Mouse (Mus musculus): ENCODE data around the gene Cplane1.
A peak's percentile ranks its signal among the peaks of the same experiment; 100 is the strongest.
"Not testable (repeated sequence)": the region's sequence is repeated elsewhere in the genome, so short reads cannot be mapped to it uniquely, and the experiment has no call there.

Gene Cplane1

DNA sequence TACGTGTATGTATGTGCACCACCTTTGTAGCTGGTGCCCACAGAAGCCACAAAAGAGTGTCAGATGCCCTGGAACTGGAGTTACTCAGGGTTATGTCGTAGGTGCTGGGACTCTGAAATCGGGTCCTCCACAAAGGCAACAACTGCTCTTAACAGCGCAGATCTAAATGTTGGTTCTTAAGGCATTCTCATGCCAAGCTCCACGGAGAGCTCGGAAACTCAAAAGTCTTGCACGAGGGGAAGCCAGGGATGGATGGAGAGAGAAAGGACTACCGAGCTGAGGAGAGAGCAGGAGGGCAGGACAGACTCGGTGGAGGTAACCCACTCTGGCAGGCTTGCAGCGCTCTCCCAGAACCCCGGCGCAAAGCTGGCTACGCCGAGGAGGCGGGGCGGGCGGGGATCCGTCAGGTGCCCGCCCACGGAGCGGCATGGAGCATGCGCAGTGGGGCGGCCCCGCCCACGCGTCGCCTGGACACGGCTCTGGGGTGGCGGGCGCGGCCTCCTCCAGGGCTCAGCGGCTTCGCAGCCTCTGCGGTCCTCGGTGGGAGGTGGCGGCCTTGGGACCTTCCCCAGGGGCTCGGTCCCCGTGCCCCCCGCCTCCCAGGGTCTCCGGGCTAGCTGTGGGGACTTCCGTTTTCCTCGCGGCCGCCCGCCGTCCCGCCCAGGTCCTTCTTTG lies at the start of gene Cplane1:
Gene Cplane1 (plus strand): TSS at position 516 of the 675 bp plus-strand sequence.
- peak; percentile 94 for DNase-seq (ENCODE audit: low spot score)

GRCm38 (mm10) chr15:8129281-8129680 lies 39.6 kb upstream of the Cplane1 start:
- no peak for DNase-seq (ENCODE audit: low spot score)

GRCm38 (mm10) chr15:8131268-8131667 lies 37.6 kb upstream of the Cplane1 start:
- DNase-seq (ENCODE audit: low spot score), result no peak

- no peak for DNase-seq (ENCODE audit: low spot score)
Observed at GRCm38 (mm10) chr15:8131761-8132160, 37.1 kb upstream of the Cplane1 start.

GRCm38 (mm10) chr15:8135606-8136005 lies 33.3 kb upstream of the Cplane1 start:
- DNase-seq (ENCODE audit: low spot score), result no peak

- no peak for DNase-seq (ENCODE audit: low spot score)
Observed at GRCm38 (mm10) chr15:8161841-8162240, 7.1 kb upstream of the Cplane1 start.

DNA sequence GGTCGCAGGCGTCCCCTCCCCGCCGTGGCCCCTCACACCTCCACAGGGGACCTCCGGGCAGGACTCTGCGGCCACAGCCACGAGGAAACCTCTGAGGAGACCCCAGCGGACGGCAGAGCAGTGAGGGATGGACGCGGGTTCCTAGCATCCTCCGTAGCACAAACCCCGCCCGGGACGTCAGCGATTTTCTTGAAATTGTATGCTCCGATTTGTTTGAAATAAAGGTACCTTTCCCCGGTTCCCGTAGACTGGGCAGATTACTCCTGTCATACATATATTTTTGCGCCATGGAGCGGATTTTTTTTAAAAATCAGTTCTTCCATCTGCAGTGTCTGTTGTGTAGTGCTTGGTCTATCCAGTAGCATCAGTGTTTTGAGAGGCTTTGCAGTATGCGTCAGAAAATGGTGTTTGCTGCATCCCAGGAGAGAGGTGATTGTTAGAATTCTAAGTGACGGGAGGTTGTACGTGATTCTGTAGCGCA lies 400 bp downstream of the Cplane1 start:
- no peak for DNase-seq (ENCODE audit: low spot score)

DNA sequence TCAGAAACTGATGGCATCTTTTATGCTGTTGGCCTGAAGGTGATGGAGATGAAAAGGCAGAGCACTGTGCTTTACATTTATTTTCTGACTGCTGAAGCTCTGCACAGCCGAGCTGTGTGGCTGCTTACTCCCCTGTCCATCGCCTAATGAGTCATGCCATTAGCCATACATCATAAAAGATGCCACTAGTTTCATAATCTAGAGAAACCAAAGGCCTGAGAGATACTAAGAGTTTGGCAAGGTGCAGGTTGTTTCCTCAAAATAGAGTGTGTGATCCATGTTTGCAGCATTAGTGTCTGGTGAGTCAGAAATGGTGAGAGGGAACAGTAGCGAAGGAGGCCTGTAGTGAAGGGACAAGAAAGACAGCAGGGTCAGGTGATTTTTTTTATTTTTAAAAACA lies 20.7 kb downstream of the Cplane1 start:
- DNase-seq (ENCODE audit: low spot score), result no peak

DNA sequence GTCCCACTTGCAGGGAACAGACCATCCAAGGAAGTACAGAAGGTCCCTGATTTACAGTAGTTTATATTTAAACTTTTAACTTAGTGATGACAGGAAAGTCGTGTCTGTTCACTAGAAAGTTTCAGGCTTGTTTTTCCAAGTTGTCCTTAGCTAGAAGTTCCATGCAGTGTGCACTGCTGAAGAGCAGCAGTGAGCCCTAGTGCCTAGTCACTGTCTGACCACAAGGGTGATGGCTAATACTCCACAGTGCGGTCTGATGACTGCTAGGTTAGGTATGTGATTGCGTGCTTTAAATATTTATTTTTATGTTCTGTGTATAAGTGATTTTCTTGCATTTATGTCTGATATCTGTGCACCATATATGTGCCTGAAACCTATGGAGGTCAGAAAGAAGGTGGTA lies 21.5 kb downstream of the Cplane1 start:
- DNase-seq (ENCODE audit: low spot score), result no peak

GRCm38 (mm10) chr15:8200317-8200716 lies 31.4 kb downstream of the Cplane1 start:
- DNase-seq (ENCODE audit: low spot score), result no peak

GRCm38 (mm10) chr15:8208362-8208761 lies 39.5 kb downstream of the Cplane1 start:
- no peak for DNase-seq (ENCODE audit: low spot score)

DNA sequence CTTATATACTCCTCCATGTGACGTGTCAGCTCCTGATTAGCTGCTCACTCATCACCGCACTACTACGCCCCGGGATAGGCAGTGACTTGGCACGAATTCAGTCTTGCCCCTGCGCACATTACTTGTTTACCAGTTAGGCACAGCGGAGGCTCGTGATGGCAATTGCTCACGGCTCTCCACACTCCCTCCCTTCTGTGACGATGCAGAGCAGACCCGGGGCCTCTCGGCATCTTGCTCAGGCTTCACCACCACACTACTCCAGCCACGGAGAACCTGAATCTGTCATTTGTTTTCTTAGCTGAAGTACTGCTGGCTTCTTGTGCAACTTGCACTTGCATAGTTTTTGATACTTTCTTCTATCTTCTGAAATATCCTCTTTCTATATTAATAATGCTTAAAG lies 45.9 kb downstream of the Cplane1 start:
- no peak for DNase-seq (ENCODE audit: low spot score)

DNA sequence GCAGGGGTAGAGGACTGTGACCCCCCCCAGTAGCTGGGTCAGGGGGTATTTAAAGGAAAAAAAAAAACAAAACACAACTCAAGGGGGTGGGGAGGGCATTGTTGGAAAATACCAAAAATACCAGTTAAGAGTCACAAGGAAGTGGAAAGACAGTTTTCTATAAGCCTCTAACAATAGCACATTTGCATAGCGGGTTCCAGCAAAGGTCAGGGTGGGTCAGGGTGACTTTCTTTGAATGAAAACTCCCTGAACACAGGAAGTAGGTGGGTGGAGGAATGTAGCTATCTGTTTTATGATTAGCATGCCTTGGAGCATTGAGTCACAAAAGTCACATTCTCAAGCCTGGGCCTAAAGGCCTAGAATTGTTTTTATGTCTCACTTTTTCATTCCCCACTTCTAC lies 65.3 kb downstream of the Cplane1 start:
- DNase-seq (ENCODE audit: low spot score), result not testable (repeated sequence)

GRCm38 (mm10) chr15:8265946-8266345 lies 97.0 kb downstream of the Cplane1 start:
- DNase-seq (ENCODE audit: low spot score), result no peak

DNA sequence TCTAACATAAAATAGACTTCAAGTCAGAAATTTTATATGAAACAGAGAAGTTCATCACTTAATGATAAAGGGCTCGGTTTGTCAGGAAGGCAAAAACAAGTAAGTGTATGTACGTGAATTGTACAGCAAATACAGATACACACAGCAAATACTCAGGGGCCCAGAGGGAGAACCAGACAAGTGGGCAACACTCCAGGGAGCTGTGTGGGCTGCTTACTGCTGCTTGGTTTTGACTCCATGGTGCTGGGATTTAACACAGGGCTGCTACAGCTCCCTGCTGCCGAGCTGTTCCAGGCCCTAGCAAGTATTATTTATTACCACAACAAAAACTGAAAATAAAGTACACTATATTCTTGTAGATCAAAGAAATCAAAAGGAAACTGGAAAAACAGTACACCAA lies 98.3 kb downstream of the Cplane1 start:
- DNase-seq (ENCODE audit: low spot score), result no peak

DNA sequence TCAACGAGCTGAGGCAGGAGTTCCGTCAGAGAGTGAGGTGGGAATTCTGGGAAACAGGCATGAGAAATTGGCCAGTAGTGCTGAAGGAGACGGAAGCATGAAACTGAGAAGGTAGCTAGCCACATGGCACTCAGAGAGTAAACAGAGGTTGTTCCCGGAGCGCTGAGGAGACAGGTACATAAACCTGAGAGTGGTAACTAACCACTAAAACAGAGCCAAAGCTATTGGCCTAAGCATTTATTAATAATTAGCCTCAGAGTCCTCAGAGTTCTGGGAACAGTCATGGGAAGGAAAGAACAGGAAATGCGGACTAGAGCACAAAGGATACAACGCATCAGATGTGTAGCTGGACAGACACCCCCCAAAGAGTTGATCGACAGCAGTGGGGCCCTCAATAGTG lies 99.3 kb downstream of the Cplane1 start:
- no peak for DNase-seq (ENCODE audit: low spot score)

- DNase-seq (ENCODE audit: low spot score), result no peak
Observed at GRCm38 (mm10) chr15:8271952-8272351, 103.0 kb downstream of the Cplane1 start.

DNA sequence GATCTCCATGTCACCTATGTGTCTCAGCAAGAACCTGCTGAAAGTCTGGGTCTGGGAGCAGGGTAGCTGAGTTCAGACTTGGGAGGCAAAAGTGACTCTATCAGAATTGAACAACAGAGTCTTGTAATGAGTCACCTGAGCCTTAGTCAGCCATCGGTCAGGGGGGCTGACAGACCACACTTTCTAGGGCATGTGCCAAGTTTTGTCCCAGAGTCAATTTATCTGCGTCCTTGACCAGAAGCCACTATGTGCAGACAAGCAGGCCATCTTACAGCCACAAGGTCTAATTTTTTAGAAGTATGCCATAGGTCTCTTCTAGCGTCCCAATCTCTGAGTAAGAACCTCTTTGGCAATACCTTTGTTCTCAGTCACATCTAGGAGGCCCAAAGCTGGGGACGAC lies 109.0 kb downstream of the Cplane1 start:
- DNase-seq (ENCODE audit: low spot score), result not testable (repeated sequence)

DNA sequence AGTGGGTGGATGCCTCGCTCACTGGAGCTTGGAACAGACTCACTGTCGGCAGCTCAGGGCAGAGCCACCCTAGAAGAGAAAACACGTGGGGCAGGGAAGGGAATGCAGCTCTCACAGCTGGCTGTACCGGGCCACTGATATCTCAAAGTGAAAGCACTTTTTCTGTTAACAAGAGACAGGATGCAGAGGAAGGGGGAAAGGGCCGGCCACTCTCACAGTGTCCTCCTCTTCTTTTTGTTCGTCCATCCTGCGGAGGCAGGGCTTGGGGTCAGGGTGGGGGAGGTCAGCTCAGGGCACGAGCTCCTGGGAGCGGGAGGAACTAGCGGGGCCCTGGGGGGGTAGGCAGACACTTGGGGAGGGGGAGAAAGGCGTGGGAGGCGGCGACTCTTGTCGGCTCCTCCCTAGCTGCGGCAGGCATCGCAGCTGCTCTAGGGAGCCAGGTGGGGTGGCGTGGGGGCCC lies 110.4 kb downstream of the Cplane1 start:
- peak; percentile 8 for DNase-seq (ENCODE audit: low spot score)

DNA sequence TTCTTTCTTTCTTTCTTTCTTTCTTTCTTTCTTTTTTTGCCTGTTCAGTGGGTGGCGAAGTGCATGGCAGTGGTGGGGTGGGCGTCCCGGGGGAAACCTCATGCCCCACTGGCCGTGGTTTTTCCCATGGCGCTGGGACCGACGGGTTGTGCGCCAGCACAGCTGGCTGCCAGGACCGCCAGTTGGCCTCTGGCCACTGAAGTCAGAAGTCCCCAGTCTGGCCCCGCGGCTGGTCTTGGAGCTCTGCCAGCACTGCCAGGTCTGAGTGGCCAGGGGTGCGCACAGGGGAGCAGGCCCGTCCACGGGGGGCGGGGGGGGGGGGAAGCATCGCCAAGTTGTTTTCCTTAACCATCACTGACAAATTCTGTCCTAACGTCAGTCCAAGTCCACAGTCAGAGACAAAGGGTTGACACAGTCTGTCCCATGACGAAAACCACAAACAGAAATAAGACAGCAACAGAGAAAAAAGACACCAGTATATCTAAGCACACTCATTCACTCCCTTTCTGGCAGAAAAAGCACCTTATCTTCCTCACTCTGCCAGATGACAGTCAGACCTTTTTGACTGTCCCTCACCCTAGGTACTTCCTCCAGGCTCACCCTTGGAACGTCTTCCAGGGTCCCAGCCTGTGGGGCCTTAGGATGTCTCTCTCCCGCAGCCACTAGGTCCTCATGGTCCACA lies 111.2 kb downstream of the Cplane1 start:
- peak; percentile 46 for DNase-seq (ENCODE audit: low spot score)

GRCm38 (mm10) chr15:8281701-8282100 lies 112.8 kb downstream of the Cplane1 start:
- DNase-seq (ENCODE audit: low spot score), result no peak

DNA sequence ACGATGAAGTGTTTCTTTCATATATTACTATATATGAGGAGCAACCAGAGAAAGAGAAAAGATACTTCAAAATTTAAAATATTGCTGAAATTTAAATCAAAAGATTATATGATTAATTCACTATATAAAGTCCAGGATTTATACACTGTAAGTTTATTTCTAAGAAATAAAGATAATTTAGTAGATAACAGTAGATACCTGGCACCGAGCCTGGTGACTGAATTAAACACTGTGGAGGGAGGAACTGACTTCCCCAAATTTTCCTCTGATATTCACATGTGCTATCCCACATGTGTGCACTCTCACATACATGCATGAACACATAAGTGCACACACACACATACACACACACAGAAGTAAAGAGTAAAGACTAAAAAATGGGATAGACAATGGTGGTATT lies 113.2 kb downstream of the Cplane1 start:
- DNase-seq (ENCODE audit: low spot score), result no peak

DNA sequence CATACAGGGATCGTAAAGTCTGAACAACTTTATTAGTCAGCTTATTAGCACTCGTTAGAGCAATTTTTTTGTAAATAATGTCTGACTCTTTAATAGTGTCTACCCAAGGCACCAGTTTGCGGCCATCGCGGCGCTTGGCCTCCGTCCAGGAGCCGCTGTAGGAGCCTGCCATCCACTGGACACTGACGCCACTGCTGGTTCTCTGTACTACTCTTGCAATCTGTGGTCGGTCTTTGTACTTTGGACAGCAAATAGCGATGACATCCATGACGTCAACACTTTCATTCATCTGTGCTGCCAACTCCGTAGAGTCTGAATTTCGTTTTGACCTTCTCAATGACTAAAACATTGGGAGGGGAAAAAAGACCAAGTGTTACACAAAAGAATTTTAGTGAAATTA lies 122.3 kb downstream of the Cplane1 start:
- no peak for DNase-seq (ENCODE audit: low spot score)

- DNase-seq (ENCODE audit: low spot score), result no peak
Observed at GRCm38 (mm10) chr15:8294150-8294549, 125.2 kb downstream of the Cplane1 start.
